Comparison of ENCODE assay signal across 15 mouse cellular contexts in the genomic region with DNA sequence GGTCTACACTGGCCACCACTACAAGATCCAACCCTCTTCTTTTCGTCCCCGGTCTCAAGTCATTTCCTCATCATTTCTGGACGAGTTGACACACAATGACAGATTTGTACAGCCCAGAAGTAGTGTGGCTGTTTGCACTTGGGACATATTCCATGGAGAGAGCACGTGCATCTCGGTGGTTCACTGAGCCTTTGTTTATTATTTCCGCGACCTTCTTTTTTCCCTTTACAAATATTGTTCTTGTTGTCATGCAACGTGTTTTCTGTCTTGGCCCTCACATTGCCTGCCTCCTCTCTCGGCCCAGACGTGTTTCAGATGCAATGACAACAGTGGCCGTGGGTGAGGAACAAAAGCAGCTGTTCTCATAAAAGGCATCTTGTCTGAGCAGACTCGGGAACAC. TPM values are rescaled to one million over a fixed set of nuclear protein-coding genes. Genes with fewer than 3 reads are reported as not detected.
"Had no signal": no experiment of that assay in that cellular context is flagged by ENCODE, and none has a peak within 500 bp of the region (broad histone marks: within the 10 kb centered on the region; RNA-seq: fewer than 3 reads in every experiment).

No protein-coding gene starts in this region.

- ATAC-seq: intestine, postnatal 0 days; midbrain, embryonic 16.5 days had no signal

- H3K27me3 ChIP-seq: liver, embryonic 13.5 days; midbrain, embryonic 12.5 days; neural tube, embryonic 13.5 days had no signal

- H3K27ac ChIP-seq: left cerebral cortex, adult 2 months; liver, embryonic 13.5 days; macrophage; midbrain, embryonic 12.5 days; neural tube, embryonic 13.5 days had no signal

- H3K4me1 ChIP-seq: liver, embryonic 13.5 days; midbrain, embryonic 12.5 days; neural tube, embryonic 13.5 days had no signal

- DNase-seq: kidney, adult 2 months; kidney, postnatal 10 days; kidney, postnatal 36 days; layer of hippocampus, postnatal 36 days; liver, embryonic 13.5 days; thymus, adult 18-20 months; thymus, postnatal 36 days had no signal

- H3K36me3 ChIP-seq: liver, embryonic 13.5 days; midbrain, embryonic 12.5 days; neural tube, embryonic 13.5 days had no signal

- H3K9ac ChIP-seq: liver, embryonic 13.5 days; midbrain, embryonic 12.5 days; neural tube, embryonic 13.5 days had no signal

- H3K4me3 ChIP-seq: left cerebral cortex, adult 2 months; liver, embryonic 13.5 days; midbrain, embryonic 12.5 days; myocyte; neural tube, embryonic 13.5 days had no signal

- H3K9me3 ChIP-seq: liver, embryonic 13.5 days; midbrain, embryonic 12.5 days; neural tube, embryonic 13.5 days had no signal

- H3K4me2 ChIP-seq: liver, embryonic 13.5 days; midbrain, embryonic 12.5 days; neural tube, embryonic 13.5 days had no signal

RNA-seq across cellular contexts. Expression of a gene that starts 9.2 kb away (rescaled TPM):
- total RNA-seq: megakaryocyte, adult 5-6 weeks had no signal
- polyA plus RNA-seq: macrophage, myocyte had no signal
